7 mouse cellular contexts compared by ENCODE assay signal in the genomic region with DNA sequence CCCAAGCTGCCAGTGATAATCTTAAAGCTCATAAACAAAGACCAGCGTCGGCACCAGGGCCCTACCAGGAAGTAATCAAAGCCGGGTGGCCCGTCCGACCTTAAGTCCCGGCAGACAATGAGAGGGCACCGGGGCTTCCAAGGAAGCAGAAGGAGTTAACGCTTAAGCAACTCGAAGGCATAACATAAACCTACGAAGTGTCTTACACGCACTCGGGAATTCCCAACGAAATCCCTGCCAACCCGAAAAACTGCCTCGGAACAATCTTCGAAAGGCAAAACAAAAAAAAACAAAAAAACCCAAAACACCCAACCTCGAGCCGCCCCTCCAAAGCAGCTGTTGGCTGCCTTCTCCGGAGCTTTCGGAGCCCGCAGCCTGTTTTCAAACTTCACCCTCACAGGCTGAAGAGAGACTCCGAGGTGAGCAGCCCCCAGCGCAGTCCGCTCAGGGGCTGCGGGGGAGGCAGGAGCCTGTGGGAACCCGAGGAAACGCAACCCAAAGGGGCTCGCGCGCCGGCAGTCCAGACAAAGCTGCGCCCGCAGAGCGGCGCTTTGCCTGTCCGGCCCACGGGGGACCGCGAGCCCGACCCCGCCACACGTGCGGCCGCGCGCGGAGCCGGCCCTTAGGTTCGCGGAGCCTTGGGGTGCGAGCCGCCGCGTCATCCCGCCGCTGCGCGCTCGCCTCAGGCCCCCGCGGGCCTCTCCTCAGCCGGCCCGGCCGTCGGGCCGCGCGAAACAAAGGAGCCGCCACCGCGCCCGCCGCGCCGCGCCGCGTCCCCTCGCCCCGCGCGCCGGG. TPM values are rescaled to one million over a fixed set of nuclear protein-coding genes. Genes with fewer than 3 reads are reported as not detected.
DNase-seq lines count a peak whose midpoint lies in the region; ATAC-seq and TF ChIP-seq lines count a peak whose summit lies in the region.

No protein-coding gene starts in this region.

- no peaks in the 10 kb centered on the region for H3K36me3 ChIP-seq in CH12.LX (replicated peaks in 1 of 2; ENCODE audit: control insufficient read depth in 1 of 2, insufficient read depth in 1 of 2, low read length in 1 of 2)
- H3K36me3 ChIP-seq in embryonic facial prominence, embryonic 12.5 days, result no peaks in the 10 kb centered on the region
- H3K36me3 ChIP-seq in heart, embryonic 13.5 days, result no peaks in the 10 kb centered on the region
- H3K36me3 ChIP-seq in midbrain, embryonic 10.5 days, result no peaks in the 10 kb centered on the region

- TF ChIP-seq RAD21 in CH12.LX (IDR thresholded peaks at IDR 0.05; ENCODE audit: low read depth, low read length), result no peak

- H3K4me3 ChIP-seq in CH12.LX (replicated peaks in 1 of 3; ENCODE audit: low read depth in 2 of 3, low read length in 2 of 3, poor library complexity in 1 of 3), result peak overlapping the region; percentile 70 to 91 (median 76)
- H3K4me3 ChIP-seq in embryonic facial prominence, embryonic 12.5 days, result peak overlapping the region; percentile 88
- H3K4me3 ChIP-seq in heart, embryonic 13.5 days, result peak overlapping the region; percentile 94
- peak overlapping the region; percentile 98 for H3K4me3 ChIP-seq in midbrain, embryonic 10.5 days

- TF ChIP-seq POLR2A in CH12.LX (IDR thresholded peaks at IDR 0.05; ENCODE audit: low read depth, low read length), result no peak

- H3K27ac ChIP-seq in CH12.LX (ENCODE audit: insufficient read depth, low read depth), result no peak overlapping the region
- peak overlapping the region; percentile 92 for H3K27ac ChIP-seq in embryonic facial prominence, embryonic 12.5 days
- H3K27ac ChIP-seq in heart, embryonic 13.5 days (replicated peaks), result peak overlapping the region; percentile 97
- peak overlapping the region; percentile 99 for H3K27ac ChIP-seq in midbrain, embryonic 10.5 days (replicated peaks)

- peaks cover 33% of the 10 kb centered on the region for H3K79me2 ChIP-seq in CH12.LX (replicated peaks; ENCODE audit: control insufficient read depth, extremely low read depth, insufficient read depth, poor library complexity, severe bottlenecking)

- DNase-seq in CH12.LX (ENCODE audit: extremely low read depth), result no peak
- DNase-seq in T-cell, adult 2 months (ENCODE audit: low spot score), result peak; percentile 50
- DNase-seq in kidney, postnatal 10 days, result peak; percentile 71
- DNase-seq in midbrain, embryonic 10.5 days (ENCODE audit: low spot score), result peak; percentile 65
- DNase-seq in spleen, postnatal 14 days (ENCODE audit: low spot score in 2 of 2), result peak; percentile 21 to 38

- peak; percentile 37 for ATAC-seq in embryonic facial prominence, embryonic 12.5 days (ENCODE audit: insufficient number of reproducible peaks, insufficient read depth, low FRiP score, low TSS enrichment)
- peak; percentile 40 for ATAC-seq in heart, embryonic 13.5 days (ENCODE audit: extremely low read depth, insufficient number of reproducible peaks, low FRiP score, low TSS enrichment)

- H3K27me3 ChIP-seq in CH12.LX (replicated peaks), result no peaks in the 10 kb centered on the region
- H3K27me3 ChIP-seq in embryonic facial prominence, embryonic 12.5 days, result no peaks in the 10 kb centered on the region
- no peaks in the 10 kb centered on the region for H3K27me3 ChIP-seq in heart, embryonic 13.5 days (replicated peaks)
- H3K27me3 ChIP-seq in midbrain, embryonic 10.5 days (ENCODE audit: low read depth, poor library complexity, severe bottlenecking), result peaks cover 30% of the 10 kb centered on the region

- dilution Hi-C loops in CH12.LX (cut with MboI; ENCODE audit: extremely low pct_ligation_motif_present, extremely low pct_unique_long_range_greater_than_20kb, low sequenced_read_pairs), result no loop called here

- peak overlapping the region; percentile 72 for H3K4me2 ChIP-seq in CH12.LX (ENCODE audit: insufficient read depth, low read depth, poor library complexity, severe bottlenecking)
- peak overlapping the region; percentile 67 for H3K4me2 ChIP-seq in embryonic facial prominence, embryonic 12.5 days (replicated peaks)
- peak overlapping the region; percentile 81 for H3K4me2 ChIP-seq in heart, embryonic 13.5 days

- no peak for TF ChIP-seq CTCF in CH12.LX (conservative IDR thresholded peaks at IDR 0.05 in 1 of 2, IDR thresholded peaks at IDR 0.05 in 1 of 2; ENCODE audit: low read depth in 2 of 2, low read length in 2 of 2)

- H3K9ac ChIP-seq in CH12.LX (ENCODE audit: insufficient read depth, low read depth), result peak overlapping the region; percentile 95
- peak overlapping the region; percentile 98 for H3K9ac ChIP-seq in embryonic facial prominence, embryonic 12.5 days
- peak overlapping the region; percentile 99 for H3K9ac ChIP-seq in heart, embryonic 13.5 days

- WGBS in embryonic facial prominence, embryonic 12.5 days, result 0% methylated on average over 66 of the region's 83 CpGs
- under 1% methylated on average over 63 of the region's 83 CpGs for WGBS in heart, embryonic 13.5 days
- WGBS in midbrain, embryonic 10.5 days, result under 1% methylated on average over 80 of the region's 83 CpGs

- no peaks in the 10 kb centered on the region for H3K9me3 ChIP-seq in CH12.LX (replicated peaks; ENCODE audit: low read length)
- no peaks in the 10 kb centered on the region for H3K9me3 ChIP-seq in embryonic facial prominence, embryonic 12.5 days
- H3K9me3 ChIP-seq in heart, embryonic 13.5 days, result no peaks in the 10 kb centered on the region
- H3K9me3 ChIP-seq in midbrain, embryonic 10.5 days (replicated peaks), result no peaks in the 10 kb centered on the region

- in situ Hi-C loops in CH12.LX (cut with MboI; ENCODE audit: low pct_ligation_motif_present, low pct_unique_long_range_greater_than_20kb, low sequenced_read_pairs), result no loop called here

- peaks cover 11 to 62% of the 10 kb centered on the region in 2 experiments for H3K4me1 ChIP-seq in CH12.LX (ENCODE audit: control insufficient read depth in 1 of 2, insufficient read depth in 2 of 2)
- H3K4me1 ChIP-seq in embryonic facial prominence, embryonic 12.5 days, result peaks cover 46% of the 10 kb centered on the region
- peaks cover 64% of the 10 kb centered on the region for H3K4me1 ChIP-seq in heart, embryonic 13.5 days
- peaks cover 59% of the 10 kb centered on the region for H3K4me1 ChIP-seq in midbrain, embryonic 10.5 days

- 0 out of 2 replicates have a peak, but pooled peaks have one; percentile 16 for TF ChIP-seq EP300 in CH12.LX (IDR thresholded peaks at IDR 0.05; ENCODE audit: low read length)

TF ChIP-seq in CH12.LX, 34 proteins besides CTCF, POLR2A, EP300 and RAD21 (continues in another document):
- peak; percentile 64 for TF ChIP-seq MXI1 (IDR thresholded peaks at IDR 0.05; ENCODE audit: low read depth, low read length)
- peak; percentile 74 for TF ChIP-seq ELF1 (IDR thresholded peaks at IDR 0.05; ENCODE audit: low read depth, low read length)
- TF ChIP-seq CHD1 (IDR thresholded peaks at IDR 0.05; ENCODE audit: low read depth, low read length), result peak; percentile 91; the same call in 1 of the 2 replicates
- TF ChIP-seq UBTF (IDR thresholded peaks at IDR 0.05; ENCODE audit: low read depth, low read length), result peak; percentile 71; the same call in 1 of the 2 replicates
- no peak for TF ChIP-seq MAFK (IDR thresholded peaks at IDR 0.05; ENCODE audit: insufficient replicate concordance, low read length)
- peak; percentile 72; the same call in 1 of the 2 replicates for TF ChIP-seq SIN3A (IDR thresholded peaks at IDR 0.05; ENCODE audit: low read length)
- TF ChIP-seq USF2 (conservative IDR thresholded peaks at IDR 0.05; ENCODE audit: low read depth, low read length), result no peak
- no peak for TF ChIP-seq E2F4 (IDR thresholded peaks at IDR 0.05; ENCODE audit: insufficient replicate concordance, low read depth, low read length)
- no peak for TF ChIP-seq JUN (IDR thresholded peaks at IDR 0.05; ENCODE audit: insufficient read depth, low read depth, low read length)
- TF ChIP-seq HCFC1 (IDR thresholded peaks at IDR 0.05; ENCODE audit: low read depth, low read length), result peak; percentile 48; the same call in 1 of the 2 replicates
- 0 out of 2 replicates have a peak, but pooled peaks have one; percentile 21 for TF ChIP-seq TBP (conservative IDR thresholded peaks at IDR 0.05; ENCODE audit: low read depth, low read length)
- TF ChIP-seq TCF12 (IDR thresholded peaks at IDR 0.05; ENCODE audit: low read depth, low read length), result no peak
- 0 out of 2 replicates have a peak, but pooled peaks have one; percentile 16 for TF ChIP-seq NELFE (IDR thresholded peaks at IDR 0.05; ENCODE audit: low read depth, low read length)
- TF ChIP-seq ZKSCAN1 (IDR thresholded peaks at IDR 0.05; ENCODE audit: borderline replicate concordance, low read depth, low read length), result no peak; the same call in 1 of the 2 replicates
- no peak for TF ChIP-seq USF1 (IDR thresholded peaks at IDR 0.05; ENCODE audit: low read depth, low read length)
- TF ChIP-seq NRF1 (IDR thresholded peaks at IDR 0.05; ENCODE audit: low read depth, low read length), result no peak
- 0 out of 2 replicates have a peak, but pooled peaks have one; percentile 40 for TF ChIP-seq RCOR1 (conservative IDR thresholded peaks at IDR 0.05; ENCODE audit: low read depth, low read length)
- TF ChIP-seq MYC (IDR thresholded peaks at IDR 0.05; ENCODE audit: low read depth, low read length), result no peak
- no peak for TF ChIP-seq MAX (IDR thresholded peaks at IDR 0.05; ENCODE audit: low read length)
- TF ChIP-seq JUND (conservative IDR thresholded peaks at IDR 0.05; ENCODE audit: low read depth, low read length), result no peak
- no peak for TF ChIP-seq SMC3 (IDR thresholded peaks at IDR 0.05; ENCODE audit: low read depth, low read length)
- no peak for TF ChIP-seq KAT2A (IDR thresholded peaks at IDR 0.05; ENCODE audit: insufficient replicate concordance, low read length)
- TF ChIP-seq MEF2A (IDR thresholded peaks at IDR 0.05; ENCODE audit: borderline replicate concordance, low read depth, low read length), result no peak
- no peak for TF ChIP-seq ZC3H11A (IDR thresholded peaks at IDR 0.05; ENCODE audit: low read depth, low read length)
- no peak for TF ChIP-seq GABPA (IDR thresholded peaks at IDR 0.05; ENCODE audit: insufficient replicate concordance, low read depth, low read length)
- TF ChIP-seq IRF4 (IDR thresholded peaks at IDR 0.05; ENCODE audit: low read depth, low read length), result no peak
- no peak for TF ChIP-seq POLR2AphosphoS2 (IDR thresholded peaks at IDR 0.05; ENCODE audit: low read depth, low read length)
- no peak for TF ChIP-seq PAX5 (IDR thresholded peaks at IDR 0.05; ENCODE audit: low read length)

RNA-seq across cellular contexts. Expression of a gene that starts 0.9 kb away (rescaled TPM):
- total RNA-seq in CH12.LX (2012; rRNA removed) (19.0 and 24.4 TPM in 2 replicates), CH12.LX (2014; rRNA removed) (36.6 and 40.8 TPM in 2 replicates)
- 39.5 and 50.9 TPM in 2 replicates for polyA plus RNA-seq in CH12.LX (2012; ENCODE audit: insufficient read length, low read depth)
- 76.0 and 84.3 TPM in 2 replicates for polyA plus RNA-seq in embryonic facial prominence, embryonic 12.5 days (2016; fragmentation: Nextera tagmentation; extraction: Ambion mirVana)
- 39.1 and 41.3 TPM in 2 replicates for polyA plus RNA-seq in heart, embryonic 13.5 days (2015; fragmentation: Nextera tagmentation; extraction: Ambion mirVana)
- polyA plus RNA-seq in midbrain, embryonic 10.5 days (2016; fragmentation: Nextera tagmentation; extraction: Ambion mirVana), result 88.1 and 103 TPM in 2 replicates
